Mouse (Mus musculus) myocyte (in vitro differentiated cells): ENCODE data around the gene Fam168a.

Source experiments
- E2F4 ChIP-seq: IDR thresholded peaks from one replicate; pipeline ENCODE4 v1.6.1; 2011; ENCODE audit warnings: mild to moderate bottlenecking, control low read depth, moderate library complexity; ENCODE audit not compliant: insufficient read depth
- MYOG ChIP-seq, 3 experiments: IDR thresholded peaks; one replicate each; pipeline ENCODE4 v1.6.1; 2011; ENCODE audit warnings: control low read depth in 2 of 3, low read depth in 2 of 3, mild to moderate bottlenecking in 2 of 3; ENCODE audit not compliant: insufficient read length in 2 of 3, control insufficient read depth in 1 of 3, insufficient read depth in 1 of 3
- POLR2A ChIP-seq: IDR thresholded peaks from one replicate; pipeline ENCODE4 v1.6.1; 2011; ENCODE audit warnings: low read depth, mild to moderate bottlenecking, control low read depth, moderate library complexity; ENCODE audit not compliant: insufficient read length
- POLR2AphosphoS2 ChIP-seq: IDR thresholded peaks from one replicate; pipeline ENCODE4 v1.6.1; 2011; ENCODE audit warnings: low read depth, control low read depth; ENCODE audit not compliant: insufficient read length
- REST ChIP-seq: IDR thresholded peaks from one replicate; pipeline ENCODE4 v1.6.1; 2011; ENCODE audit warnings: mild to moderate bottlenecking, control low read depth, moderate library complexity; ENCODE audit not compliant: insufficient read depth, insufficient read length
- USF1 ChIP-seq: IDR thresholded peaks from one replicate; pipeline ENCODE4 v1.6.1; 2011; ENCODE audit warnings: low read depth, mild to moderate bottlenecking, control low read depth, moderate library complexity

GRCm38 (mm10) chr7:100854137-100854814 lies 147.8 kb downstream of the Fam168a start:
- TF ChIP-seq POLR2A (no peak), E2F4 (no peak), REST (no peak), POLR2AphosphoS2 (no peak), USF1 (no peak), MYOG (IDR thresholded peaks at IDR 0.05; ENCODE audit: control insufficient read depth in 1 of 3, insufficient read depth in 1 of 3, insufficient read length in 2 of 3, low read depth in 2 of 3) (no peak)
